Mouse (Mus musculus) heart, adult 2 months (tissue): ENCODE measurements at regions not wholly inside any gene's neighbourhood (a gene's known extent, or its start where the extent isn't known, plus 50 kb on each side); places are given as distances from the start of the nearest gene placed in this dataset.

Source experiments
- CTCF ChIP-seq: fragments of 200-600 bp; IDR thresholded peaks from 2 replicates; pipeline ENCODE4 v1.8.1; 2022; ENCODE audit warnings: antibody characterized with exemption, mild to moderate bottlenecking, moderate library complexity
- EP300 ChIP-seq: fragments of 200-500 bp; IDR thresholded peaks from 2 replicates; pipeline ENCODE4 v1.6.1; 2011; ENCODE audit warnings: low read depth, low read length, control low read depth; ENCODE audit not compliant: insufficient read depth

- TF ChIP-seq CTCF (no peak), EP300 (no peak)
These were observed 145.8 kb upstream of the Noct start for GRCm38 (mm10) chr3:51078459-51078858.
